Mouse (Mus musculus): ENCODE data around the gene Adamts5.

Adamts5 gene

GRCm38 (mm10) chr16:85901581-85901910 lies at the start of gene Adamts5:
Gene Adamts5, minus strand, starts transcription at chr16:85901828.
- DNase-seq (ENCODE audit: low spot score in 2 of 2) = no peak

- DNase-seq (ENCODE audit: low spot score in 2 of 2) = no peak
Measured at GRCm38 (mm10) chr16:85950356-85950755, 48.7 kb upstream of the Adamts5 start.

- peak in 1 of 2 experiments; percentile 4 for DNase-seq (ENCODE audit: low spot score in 2 of 2)
Measured at GRCm38 (mm10) chr16:85926004-85926403, 24.4 kb upstream of the Adamts5 start.

GRCm38 (mm10) chr16:85922454-85922853 lies 20.8 kb upstream of the Adamts5 start:
- DNase-seq (ENCODE audit: low spot score in 2 of 2) = no peak

- no peak for DNase-seq (ENCODE audit: low spot score in 2 of 2)
Measured at GRCm38 (mm10) chr16:85920122-85920521, 18.5 kb upstream of the Adamts5 start.

GRCm38 (mm10) chr16:85900702-85901580 lies 687 bp downstream of the Adamts5 start:
- DNase-seq (ENCODE audit: low spot score in 2 of 2) = no peak

GRCm38 (mm10) chr16:85899790-85900587 lies 1.6 kb downstream of the Adamts5 start:
- DNase-seq (ENCODE audit: low spot score in 2 of 2) = no peak

- no peak for DNase-seq (ENCODE audit: low spot score in 2 of 2)
Measured at GRCm38 (mm10) chr16:85899301-85899721, 2.3 kb downstream of the Adamts5 start.

GRCm38 (mm10) chr16:85898816-85899215 lies 2.8 kb downstream of the Adamts5 start:
- DNase-seq (ENCODE audit: low spot score in 2 of 2) = no peak

GRCm38 (mm10) chr16:85898391-85898790 lies 3.2 kb downstream of the Adamts5 start:
- DNase-seq (ENCODE audit: low spot score in 2 of 2) = no peak

- no peak for DNase-seq (ENCODE audit: low spot score in 2 of 2)
Measured at GRCm38 (mm10) chr16:85897854-85898253, 3.8 kb downstream of the Adamts5 start.

GRCm38 (mm10) chr16:85895948-85896347 lies 5.7 kb downstream of the Adamts5 start:
- peak in 1 of 2 experiments; percentile 22 for DNase-seq (ENCODE audit: low spot score in 2 of 2)

- DNase-seq (ENCODE audit: low spot score in 2 of 2) = no peak
Measured at GRCm38 (mm10) chr16:85889778-85890177, 11.8 kb downstream of the Adamts5 start.

GRCm38 (mm10) chr16:85887289-85888051 lies 14.2 kb downstream of the Adamts5 start:
- DNase-seq (ENCODE audit: low spot score in 2 of 2) = peak; percentile 27 to 72

- DNase-seq (ENCODE audit: low spot score in 2 of 2) = no peak
Measured at GRCm38 (mm10) chr16:85879075-85879474, 22.6 kb downstream of the Adamts5 start.

GRCm38 (mm10) chr16:85874141-85874540 lies 27.5 kb downstream of the Adamts5 start:
- no peak for DNase-seq (ENCODE audit: low spot score in 2 of 2)

GRCm38 (mm10) chr16:85871971-85872370 lies 29.7 kb downstream of the Adamts5 start:
- no peak for DNase-seq (ENCODE audit: low spot score in 2 of 2)

GRCm38 (mm10) chr16:85871248-85871647 lies 30.4 kb downstream of the Adamts5 start:
- no peak for DNase-seq (ENCODE audit: low spot score in 2 of 2)

GRCm38 (mm10) chr16:85864691-85865389 lies 36.8 kb downstream of the Adamts5 start:
- no peak for DNase-seq (ENCODE audit: low spot score in 2 of 2)

GRCm38 (mm10) chr16:85854505-85854904 lies 47.1 kb downstream of the Adamts5 start:
- no peak for DNase-seq (ENCODE audit: low spot score in 2 of 2)

GRCm38 (mm10) chr16:85827066-85827465 lies 74.6 kb downstream of the Adamts5 start:
- no peak for DNase-seq (ENCODE audit: low spot score in 2 of 2)
